Mouse (Mus musculus): ENCODE measurements around the gene Spata16.
A peak's percentile ranks its signal among the peaks of the same experiment; 100 is the strongest.

Gene Spata16

DNA sequence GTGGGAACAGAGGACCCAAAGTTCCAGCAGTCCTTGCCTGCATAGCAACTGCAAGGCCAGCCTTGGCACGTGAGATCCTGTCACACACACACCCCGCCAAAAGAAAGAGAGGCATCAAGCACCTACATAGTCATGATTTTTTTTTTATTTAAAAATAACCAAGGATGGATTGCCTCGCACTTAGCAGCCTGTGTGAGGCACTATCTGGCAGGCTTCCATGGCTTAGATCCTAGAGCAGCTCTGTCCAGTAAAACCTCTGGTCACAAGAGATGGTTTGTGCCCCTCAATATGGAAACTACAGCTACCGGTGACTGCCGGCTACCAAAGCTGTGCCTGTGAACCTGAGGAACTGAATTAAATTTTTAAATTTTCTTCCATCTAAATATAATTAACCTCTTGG is 195.5 kb downstream of the Spata16 start:
- DNase-seq (ENCODE audit: low read depth) = no peak

DNA sequence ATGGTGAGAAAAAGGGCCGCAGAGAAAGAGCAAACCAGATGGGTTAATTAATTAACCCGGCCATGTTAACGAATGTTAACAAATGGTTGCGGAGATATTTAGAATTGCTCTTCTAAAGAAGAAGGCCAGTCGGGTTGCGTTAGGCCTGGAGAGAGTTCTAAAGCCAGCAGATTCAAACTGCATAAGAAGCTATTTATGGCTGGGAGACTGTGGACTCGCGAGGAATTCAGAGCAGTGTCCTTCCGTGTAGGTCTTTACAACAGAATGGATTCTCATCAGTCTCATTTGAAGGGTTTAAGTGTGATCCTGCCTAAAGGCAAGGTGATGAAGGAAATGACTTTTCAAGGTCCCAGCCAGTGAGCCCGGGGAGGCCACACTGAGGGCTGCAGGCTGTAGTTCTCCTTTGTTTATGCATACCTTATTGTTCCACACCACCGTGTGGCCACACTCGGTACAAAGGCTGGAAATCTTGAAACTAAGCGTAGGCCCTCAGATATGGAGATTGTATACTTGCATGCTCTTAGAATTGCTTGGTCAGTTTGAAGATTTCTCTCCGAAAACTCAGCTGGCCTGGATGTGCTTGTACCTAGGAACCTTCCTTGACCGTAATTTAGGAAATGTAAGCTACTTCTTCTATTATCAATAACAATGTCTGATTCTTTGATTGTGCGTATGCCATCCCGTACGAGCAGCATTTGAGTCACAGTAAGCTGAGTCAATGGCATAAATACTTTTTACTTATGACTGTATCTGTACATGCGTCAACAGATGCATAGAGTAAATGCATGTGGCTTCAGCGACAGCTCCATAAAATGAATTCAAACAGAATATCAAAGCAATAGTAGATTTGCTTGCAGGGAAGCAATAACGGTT is 197.0 kb downstream of the Spata16 start:
- DNase-seq (ENCODE audit: low read depth) = peak; percentile 3

DNA sequence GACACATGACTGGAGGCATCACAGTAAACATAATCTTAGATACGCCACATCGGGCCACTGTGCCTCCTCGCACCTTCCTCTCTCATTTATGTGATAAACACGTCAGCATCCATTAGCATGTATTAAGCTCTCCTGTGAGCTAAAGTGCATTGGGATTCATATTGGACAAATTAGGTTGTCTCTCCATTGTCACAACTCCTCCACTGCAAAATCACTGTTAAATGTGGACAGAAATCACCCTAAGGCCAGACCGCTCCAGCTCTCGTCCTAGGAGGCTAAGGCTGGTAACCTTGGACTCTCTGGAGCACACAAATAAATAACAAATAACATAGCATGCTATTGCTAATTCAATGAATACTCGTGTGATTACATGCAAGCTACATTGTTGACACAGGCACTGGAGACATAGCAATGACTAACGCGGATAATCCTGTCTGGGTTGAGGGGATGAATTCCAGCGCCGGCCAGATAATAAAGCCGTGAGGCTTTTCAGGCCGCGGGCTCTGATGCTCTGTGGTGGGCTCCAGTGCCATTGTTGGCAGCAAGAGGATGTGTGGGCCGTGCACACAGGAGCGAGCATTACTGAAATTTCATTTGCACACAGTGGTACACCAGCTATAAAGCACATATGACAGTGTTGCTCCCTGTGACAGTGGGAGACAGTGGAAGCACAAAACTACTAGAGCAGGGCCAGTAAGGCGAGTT is 197.8 kb downstream of the Spata16 start:
- no peak for DNase-seq (ENCODE audit: low read depth)

DNA sequence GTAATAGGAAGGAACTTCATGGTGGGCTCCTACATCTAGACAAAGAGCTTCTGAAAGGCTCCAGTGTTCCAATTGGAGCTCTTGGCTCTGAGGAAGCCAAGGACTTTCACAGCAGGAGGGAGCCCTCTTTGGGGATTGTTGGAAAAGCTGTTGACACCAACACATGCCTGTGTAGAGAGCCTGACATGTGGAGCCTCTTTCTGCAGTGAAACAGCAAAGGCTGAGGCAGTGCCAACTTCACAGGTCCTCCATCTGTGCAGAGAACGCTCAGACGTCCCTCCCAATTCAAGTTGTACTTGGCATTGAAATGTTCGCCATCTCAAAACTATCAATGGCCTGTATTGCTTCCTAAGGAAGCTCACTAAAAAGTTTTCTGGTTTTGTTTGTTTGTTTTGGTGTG is 207.6 kb downstream of the Spata16 start:
- no peak for DNase-seq (ENCODE audit: low read depth)

DNA sequence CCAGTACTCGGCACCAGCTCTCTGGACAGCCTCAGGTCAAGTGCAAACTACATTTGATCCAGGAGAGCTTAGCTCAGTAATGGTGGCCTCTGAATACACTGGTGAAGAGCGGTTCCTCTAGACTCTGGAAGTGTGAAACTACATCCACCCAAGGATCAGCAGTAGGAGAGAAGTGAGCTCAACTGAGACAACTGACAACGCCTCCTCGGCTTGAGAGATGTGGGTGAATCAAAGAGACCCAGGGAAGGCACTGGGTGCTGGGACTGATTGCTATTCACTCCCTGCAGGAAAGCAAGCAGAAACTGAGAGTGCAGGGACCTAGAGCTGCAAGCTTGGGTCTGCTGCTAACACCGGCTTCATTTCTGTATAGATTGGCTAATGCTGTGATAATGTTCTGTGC is 210.5 kb downstream of the Spata16 start:
- no peak for DNase-seq (ENCODE audit: low read depth)

DNA sequence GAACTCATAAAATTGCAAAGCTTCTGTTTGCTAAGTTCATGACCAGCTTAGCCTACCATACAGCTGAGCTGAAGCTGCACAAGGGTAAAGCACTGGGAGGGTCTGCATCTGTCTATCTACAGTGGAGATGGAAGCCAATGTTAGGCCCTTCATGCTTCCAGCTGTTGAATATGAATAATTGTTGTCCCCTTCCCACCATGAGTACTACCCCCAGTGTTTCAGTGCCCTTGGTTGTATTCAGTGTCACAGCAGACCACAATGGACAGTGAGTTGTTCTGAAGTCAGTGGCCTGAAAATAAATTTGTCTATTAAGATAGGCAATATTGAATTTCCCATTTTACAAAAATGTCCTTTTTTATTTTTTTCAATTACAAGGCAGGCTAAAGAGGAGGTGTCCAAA is 212.8 kb downstream of the Spata16 start:
- no peak for DNase-seq (ENCODE audit: low read depth)

DNA sequence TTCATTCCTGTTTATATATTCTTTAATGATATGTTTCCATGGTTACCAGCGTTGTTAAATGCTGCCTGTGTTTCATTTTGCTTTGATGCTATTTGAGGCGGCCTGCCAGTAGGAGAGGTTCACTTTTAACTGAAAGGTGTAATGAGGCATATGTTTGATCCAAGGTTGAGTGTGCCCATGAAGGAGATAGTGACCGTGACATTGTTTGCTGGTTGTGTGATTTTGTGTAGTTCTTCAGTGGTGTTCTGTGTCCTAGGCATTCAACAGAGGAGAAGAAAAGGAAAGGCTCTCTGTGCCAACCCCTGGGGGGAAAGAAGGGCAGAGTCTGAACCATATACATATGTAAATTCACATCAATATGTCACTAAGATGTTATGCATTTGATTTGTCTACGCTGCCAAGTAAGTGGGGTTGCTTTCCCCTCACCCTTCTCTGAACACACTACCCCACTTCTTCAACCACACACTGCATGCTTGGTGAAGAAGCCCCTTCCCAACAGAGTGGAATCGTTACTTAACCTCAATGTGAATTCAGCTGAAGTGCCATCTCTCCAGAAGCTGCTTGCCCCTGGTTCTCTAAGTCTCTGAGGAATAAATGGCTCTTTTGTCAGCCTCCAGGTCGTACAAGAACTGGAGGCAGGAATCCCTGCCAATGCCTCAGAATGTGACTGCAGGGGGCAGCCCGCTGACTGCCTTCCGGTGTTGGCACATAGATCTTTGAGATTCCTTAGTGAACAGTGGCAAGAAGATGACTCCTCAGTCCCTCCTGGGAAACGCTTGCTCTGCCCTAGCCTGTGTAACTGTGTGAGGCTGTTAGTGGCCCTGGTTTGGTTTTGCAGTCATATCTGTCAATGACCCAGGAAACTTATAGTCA is 213.5 kb downstream of the Spata16 start:
- DNase-seq (ENCODE audit: low read depth) = no peak

DNA sequence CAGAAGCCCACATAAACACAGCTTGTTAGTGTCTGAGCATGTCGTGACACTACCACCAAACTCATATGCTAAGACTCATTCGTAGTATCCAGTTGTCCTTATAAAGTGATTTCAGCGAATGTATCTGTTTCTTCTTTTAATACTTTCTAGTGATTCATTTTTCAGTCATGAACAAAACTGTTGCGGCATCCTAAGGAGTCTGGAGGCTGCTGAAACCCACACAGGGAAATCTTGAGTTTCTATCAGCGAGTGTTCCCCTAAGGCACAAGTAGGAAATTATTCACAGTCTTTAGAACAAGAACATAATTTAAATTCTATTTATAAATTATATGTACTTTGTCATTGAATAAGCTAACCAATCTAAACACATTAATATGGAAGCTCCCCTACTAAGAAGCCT is 216.1 kb downstream of the Spata16 start:
- no peak for DNase-seq (ENCODE audit: low read depth)

DNA sequence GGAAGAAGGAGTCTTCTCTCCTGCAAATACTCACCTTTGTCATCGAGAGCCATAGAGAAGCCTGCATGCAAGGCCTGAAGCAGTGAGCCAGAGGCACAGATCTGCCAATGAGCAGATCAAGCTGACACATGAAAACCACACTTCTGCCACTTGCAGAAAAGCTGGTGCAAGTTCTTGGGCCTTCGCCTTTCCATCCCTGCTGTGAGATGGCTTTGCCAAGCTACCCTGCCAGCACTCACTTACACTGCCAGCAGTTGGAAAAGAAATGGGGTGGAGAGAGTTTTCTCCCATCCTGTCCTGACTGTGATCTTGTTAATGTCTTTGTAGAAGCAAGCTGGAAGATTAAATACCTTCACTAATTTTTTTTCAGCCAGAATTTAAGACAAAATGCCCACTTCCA is 237.3 kb downstream of the Spata16 start:
- DNase-seq (ENCODE audit: low read depth) = no peak

DNA sequence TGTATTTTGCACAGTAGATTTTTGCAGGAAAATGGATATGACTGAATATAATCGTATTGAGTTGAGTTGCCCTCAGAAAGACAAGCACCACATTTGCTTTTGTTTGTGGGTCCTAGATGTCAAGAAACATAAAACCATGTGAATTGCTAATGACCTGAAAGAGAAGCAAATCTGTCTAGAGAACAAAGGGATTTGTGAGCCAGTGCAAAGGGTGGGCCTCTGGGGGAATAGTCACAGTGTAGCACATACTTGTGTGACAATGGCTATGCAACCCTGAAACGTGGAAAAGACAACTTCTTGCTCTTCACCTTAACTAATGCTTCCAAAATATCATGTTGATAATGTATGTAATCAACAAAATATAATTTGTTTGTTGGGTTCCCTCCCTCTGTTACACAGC is 239.9 kb downstream of the Spata16 start:
- no peak for DNase-seq (ENCODE audit: low read depth)

DNA sequence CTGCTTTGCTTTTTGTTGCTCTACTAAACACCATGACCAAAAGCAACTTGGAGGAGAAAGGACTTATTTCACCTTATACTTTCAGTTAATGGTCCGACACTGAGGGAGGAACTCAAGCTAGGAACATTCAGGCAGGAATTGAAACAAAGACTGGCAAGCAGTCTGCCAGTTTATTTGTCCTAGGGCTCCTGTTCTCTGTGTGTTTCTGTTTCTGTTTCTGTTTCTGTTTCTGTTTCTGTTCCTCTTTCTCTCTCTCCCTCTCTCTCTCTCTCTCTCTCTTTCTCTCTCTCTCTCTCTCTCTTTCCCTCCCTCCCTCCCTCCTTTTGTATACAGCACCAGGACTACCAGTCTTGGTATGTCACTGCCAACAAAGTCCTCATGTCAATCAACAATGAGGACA is 279.2 kb downstream of the Spata16 start:
- no peak for DNase-seq (ENCODE audit: low read depth)

DNA sequence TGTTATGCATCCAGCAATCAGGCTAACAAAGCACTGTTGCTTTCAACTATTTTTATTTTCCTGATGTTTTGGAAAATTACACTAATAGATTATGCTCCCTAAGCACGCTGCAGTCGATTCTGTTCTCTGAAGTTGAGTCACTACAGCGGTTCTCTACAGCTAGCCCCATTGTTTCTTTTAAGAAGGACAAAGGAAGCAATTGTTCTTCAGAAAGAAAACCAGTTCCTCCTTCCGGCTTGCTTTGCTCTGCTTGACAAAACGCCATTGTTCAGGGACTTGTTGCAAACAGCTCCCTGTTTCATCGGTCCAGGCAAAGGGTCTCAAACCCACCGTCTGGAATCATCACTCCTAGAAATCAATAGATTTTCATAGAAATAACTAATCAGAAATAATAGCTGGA is 283.6 kb downstream of the Spata16 start:
- DNase-seq (ENCODE audit: low read depth) = no peak

DNA sequence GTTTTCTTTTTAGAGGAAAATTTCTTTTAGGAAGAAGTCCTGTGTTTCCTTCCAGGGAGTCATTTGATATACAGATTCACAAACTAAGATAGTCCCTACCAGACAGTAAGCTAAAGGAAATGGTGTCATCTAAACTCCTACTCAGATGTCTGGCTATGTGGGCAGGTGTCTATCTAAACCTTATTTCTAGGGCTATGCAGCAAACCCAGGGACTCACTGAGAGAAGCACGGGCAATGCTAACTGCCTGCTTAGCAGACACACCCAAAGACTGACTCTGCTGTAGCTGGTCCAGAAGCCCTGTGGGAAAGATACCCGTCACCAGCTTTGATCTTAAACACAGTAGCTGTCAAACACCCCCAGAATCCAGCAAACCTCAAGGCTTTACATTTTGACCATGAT is 284.2 kb downstream of the Spata16 start:
- no peak for DNase-seq (ENCODE audit: low read depth)

DNA sequence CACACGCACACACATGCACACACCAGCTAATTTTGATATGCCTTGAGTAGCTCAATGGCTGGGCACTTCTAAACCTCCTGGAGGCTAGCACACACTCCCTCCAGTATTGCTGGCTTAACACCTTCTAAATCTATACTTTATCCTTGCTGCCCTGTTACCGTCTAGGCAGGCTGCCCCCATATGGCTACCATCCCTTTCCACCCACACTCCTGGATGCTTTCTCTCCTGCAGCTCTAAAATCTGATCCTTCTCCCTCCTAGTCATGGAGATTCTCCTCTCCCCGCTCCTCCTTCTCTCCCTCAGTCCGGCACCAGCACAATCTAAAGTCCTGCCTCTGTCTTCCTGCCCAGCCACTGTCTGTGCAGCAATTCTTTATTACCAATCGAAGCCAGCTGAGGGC is 286.0 kb downstream of the Spata16 start:
- no peak for DNase-seq (ENCODE audit: low read depth)

DNA sequence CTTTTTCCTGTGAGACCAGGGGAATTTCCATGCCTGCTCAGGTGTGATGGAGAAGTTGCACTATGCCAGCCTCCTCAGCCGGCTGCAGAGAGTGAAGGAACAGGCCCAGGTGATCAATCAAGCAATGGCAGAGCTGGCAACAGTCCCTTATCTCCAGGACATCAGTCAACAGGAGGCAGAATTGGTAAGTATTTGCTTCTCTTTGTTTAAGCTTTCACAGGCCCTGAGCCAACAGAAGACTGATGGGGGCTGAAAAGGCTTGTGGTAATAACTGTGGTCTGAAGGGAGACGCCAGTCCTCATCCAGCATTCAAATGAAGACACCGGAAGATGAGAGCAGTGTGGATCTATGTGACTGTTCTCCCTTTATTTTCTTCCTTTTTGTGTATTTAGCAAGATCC is 286.8 kb downstream of the Spata16 start:
- no peak for DNase-seq (ENCODE audit: low read depth)

DNA sequence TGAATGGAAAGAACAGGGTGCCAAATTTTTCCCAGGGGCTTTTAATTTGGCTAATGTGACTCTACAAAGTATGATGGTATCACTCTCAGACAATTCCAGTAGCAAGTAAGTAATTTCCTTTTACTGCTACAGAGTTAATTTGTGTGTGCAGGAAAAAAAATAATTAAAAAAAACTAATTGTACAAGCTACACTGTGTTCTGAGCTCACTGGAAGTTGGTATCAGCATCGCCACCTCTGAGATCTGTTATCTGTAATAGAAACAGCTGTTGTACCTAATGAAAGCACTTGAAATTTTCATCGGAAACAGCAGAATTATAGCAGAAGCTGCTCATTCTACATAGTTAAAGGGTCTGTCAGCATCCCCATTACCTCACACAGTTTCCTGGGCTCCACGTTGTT is 295.7 kb downstream of the Spata16 start:
- no peak for DNase-seq (ENCODE audit: low read depth)

DNA sequence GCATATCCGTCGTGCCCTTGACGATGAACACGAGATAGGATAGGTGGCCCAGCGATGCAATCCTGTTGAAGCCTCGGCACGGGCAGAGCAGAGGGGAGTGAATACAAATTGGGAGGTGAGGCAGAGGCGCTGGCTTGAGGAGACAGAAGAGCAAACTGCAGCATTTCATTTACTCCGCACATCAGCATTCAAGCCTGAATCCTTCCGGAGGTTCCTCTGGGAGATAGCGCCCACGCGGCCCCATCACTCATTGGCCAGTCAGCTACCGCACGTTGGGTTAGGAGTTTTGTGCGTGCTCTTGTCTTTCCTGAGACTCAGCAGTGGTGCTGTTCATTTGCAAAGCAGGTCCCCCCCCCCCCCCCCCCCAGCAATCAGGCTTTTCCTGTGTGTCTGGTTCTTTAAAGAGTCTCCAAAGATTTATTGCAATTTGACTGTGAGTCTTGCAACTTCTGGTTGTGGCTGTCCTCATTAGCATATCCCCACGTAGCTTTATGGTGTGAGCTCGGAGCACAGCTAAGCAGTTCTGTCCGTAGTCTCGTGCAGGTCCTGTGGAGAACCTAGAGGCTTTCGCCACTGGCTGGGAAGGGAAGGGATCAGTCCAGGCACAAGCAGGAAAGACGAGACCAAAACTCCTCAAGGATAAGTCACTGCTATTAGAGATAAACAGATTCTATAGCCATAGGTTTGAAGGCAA is 299.6 kb downstream of the Spata16 start:
- DNase-seq (ENCODE audit: low read depth) = no peak

DNA sequence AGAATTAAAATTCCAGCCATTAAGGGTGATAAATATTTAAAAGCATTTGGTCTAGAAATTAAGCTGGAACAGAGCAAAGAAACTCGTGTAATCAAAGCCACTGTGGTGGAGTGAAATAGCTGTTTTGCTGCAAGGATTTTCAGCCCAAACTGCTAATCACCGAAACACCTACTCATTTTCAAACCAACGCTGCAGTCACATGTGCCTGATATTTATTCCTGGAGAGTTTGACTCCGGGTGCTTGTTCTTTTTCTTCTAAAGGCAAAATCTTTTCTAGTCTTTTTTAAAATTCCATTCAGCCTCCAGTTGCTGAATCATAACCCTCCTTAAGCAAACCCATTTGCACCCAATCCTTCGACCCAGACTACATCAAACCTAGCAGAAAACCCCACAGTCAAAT is 329.4 kb downstream of the Spata16 start:
- DNase-seq (ENCODE audit: low read depth) = no peak

DNA sequence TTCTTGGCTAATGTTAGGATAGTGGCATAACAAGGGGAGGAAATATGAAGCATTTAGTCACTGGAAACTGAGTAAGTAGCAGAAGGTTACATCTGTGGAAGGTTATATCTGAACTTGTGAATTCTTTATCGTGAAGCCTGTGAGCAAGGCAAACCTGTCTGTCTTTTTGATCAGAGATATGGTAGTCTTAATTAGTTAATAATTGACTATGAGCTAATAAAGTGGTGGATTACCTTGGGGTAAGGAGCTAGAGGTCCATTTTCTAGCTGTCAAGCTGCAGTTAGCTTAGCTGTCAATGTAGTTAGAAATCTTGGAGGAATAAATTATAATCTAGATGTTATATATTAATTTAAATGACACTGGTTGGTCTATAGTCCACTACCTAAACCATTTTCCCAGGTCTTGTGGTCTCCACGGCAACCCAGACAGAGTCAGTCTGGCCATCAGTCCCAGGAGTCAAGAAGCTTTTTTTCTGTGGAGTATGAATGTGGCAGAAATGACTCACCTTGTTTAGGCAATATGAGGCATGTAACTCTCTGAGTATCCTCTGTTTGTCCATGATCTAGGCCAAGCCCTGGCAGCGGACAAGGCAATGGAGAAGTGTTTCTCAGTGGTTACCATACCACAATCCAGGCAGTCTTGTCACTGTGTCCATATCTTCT is 331.6 kb downstream of the Spata16 start:
- no peak for DNase-seq (ENCODE audit: low read depth)

DNA sequence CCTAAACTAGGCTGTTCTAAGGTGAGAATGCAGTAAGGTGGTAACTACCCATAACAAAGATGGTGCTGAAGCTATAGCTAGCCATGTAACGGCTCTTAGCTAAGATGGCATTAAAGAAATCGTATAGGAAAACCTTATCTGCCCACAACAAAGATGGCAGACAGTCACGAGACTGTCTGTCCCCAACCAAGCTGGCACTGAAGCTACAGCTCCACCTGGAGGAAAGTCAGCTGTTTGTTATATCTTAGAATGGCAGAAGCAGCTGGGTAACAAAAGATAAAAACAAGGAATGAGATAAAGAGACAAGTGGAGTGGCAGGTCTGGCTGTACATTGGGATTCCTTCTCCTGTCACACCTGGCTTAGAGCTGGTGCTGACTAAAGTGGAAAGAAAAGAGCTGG is 333.1 kb downstream of the Spata16 start:
- peak; percentile 8 for DNase-seq (ENCODE audit: low read depth)

DNA sequence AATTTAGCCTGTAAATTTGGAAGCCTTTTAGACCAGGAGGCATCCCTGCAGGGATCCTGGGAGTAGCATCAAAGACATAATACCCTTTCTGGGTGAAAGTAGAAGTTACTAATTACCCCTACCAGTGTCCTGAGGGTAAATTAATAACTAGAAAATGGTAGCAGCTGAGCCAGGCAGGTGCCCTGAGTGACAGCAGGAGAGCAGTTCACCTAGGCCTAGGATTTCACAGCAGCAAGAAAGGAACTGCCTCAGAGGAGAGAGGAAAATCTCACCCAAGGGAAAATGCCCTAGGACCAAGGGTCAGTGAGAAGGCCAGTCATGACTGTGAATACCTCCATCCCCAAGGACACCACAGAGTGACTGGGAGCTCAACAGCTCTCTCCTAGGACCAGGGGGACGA is 333.9 kb downstream of the Spata16 start:
- DNase-seq (ENCODE audit: low read depth) = no peak

DNA sequence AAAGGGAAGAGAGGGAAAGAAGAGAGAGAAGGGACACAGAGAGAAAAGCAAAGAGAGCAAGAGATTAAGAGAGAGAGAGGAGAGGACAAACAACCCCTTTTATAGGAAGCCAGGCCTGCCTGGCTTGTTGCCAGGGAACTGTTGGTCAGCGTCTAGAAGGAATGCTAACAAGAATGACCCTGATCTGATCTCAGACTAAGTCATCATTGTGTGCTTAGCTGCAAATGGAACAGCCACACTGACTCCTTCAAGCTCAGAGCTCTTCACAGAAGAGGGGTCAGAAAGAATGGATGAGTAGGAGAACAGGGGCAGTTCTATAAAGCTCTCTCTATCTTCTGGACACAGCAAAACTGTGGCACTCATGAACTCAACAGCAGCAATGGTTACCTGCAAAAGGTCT is 334.7 kb downstream of the Spata16 start:
- DNase-seq (ENCODE audit: low read depth) = peak; percentile 6

Measured in 416B (cell line).